Mouse (Mus musculus) liver, embryonic 16.5 days (tissue): ENCODE data around the gene Tssk3. TPM values are rescaled to one million over a fixed set of nuclear protein-coding genes. Genes with fewer than 3 reads are reported as not detected.
A peak's percentile ranks its signal among the peaks of the same experiment; 100 is the strongest.

Experiments used
- ATAC-seq: fragments of 200-750 bp; cut with Nextera tagmentation; 2 replicates; pipeline ENCODE4 v1.8.0; 2017; ENCODE audit warnings: low read depth, mild to moderate bottlenecking, moderate number of reproducible peaks, moderate library complexity
- H3K27ac ChIP-seq: fragments of 300-500 bp; sonication (generic); 2 replicates; pipeline ENCODE4 v1.5.1; 2014; ENCODE audit warnings: mild to moderate bottlenecking, low read length
- H3K27me3 ChIP-seq: fragments of 300-500 bp; sonication (generic); 2 replicates; pipeline ENCODE4 v1.6.1; 2014; ENCODE audit warnings: low read depth, low read length, mixed read lengths; ENCODE audit not compliant: control insufficient read depth, insufficient read depth
- H3K36me3 ChIP-seq: fragments of 300-500 bp; sonication (generic); 2 replicates; pipeline ENCODE4 v1.6.1; 2014; ENCODE audit warnings: mild to moderate bottlenecking; ENCODE audit not compliant: control insufficient read depth, insufficient read depth
- H3K4me1 ChIP-seq: fragments of 300-500 bp; sonication (generic); 2 replicates; pipeline ENCODE4 v1.6.1; 2014; ENCODE audit warnings: low read depth, low read length, mixed read lengths; ENCODE audit not compliant: control insufficient read depth
- H3K4me2 ChIP-seq: fragments of 300-500 bp; sonication (generic); 2 replicates; pipeline ENCODE4 v1.6.1; 2014; ENCODE audit warnings: low read depth, low read length, mixed read lengths
- H3K4me3 ChIP-seq: fragments of 300-500 bp; sonication (generic); 2 replicates; pipeline ENCODE4 v1.5.1; 2014; ENCODE audit warnings: low read depth, mild to moderate bottlenecking, low read length
- H3K9ac ChIP-seq: fragments of 300-500 bp; sonication (generic); 2 replicates; pipeline ENCODE4 v1.6.1; 2014; ENCODE audit warnings: low read depth, low read length
- H3K9me3 ChIP-seq: fragments of 300-500 bp; sonication (generic); replicated peaks from 2 replicates; pipeline ENCODE4 v1.6.1; 2016; ENCODE audit warnings: low read length; ENCODE audit not compliant: control insufficient read depth
- WGBS: fragments of 180-500 bp; shearing (Covaris S2); extraction: QIAGEN DNeasy Blood & Tissue Kit; methylation state at CpG from one replicate; pipeline ENCODE4 v1.1.7; 2014; ENCODE audit not compliant: insufficient replicate concordance; 5-methylcytosine and 5-hydroxymethylcytosine counted together
- polyA plus RNA-seq: library from polyadenylated mRNA; unstranded; fragments of >200 nt; fragmentation: Nextera tagmentation; extraction: Ambion mirVana; gene quantifications from 2 replicates; pipeline ENCODE4 v1.2.1, GENCODE M21; 2015

Tssk3 gene
- polyA plus RNA-seq, 1 experiment from 2014 or later = 0.13 TPM

DNA sequence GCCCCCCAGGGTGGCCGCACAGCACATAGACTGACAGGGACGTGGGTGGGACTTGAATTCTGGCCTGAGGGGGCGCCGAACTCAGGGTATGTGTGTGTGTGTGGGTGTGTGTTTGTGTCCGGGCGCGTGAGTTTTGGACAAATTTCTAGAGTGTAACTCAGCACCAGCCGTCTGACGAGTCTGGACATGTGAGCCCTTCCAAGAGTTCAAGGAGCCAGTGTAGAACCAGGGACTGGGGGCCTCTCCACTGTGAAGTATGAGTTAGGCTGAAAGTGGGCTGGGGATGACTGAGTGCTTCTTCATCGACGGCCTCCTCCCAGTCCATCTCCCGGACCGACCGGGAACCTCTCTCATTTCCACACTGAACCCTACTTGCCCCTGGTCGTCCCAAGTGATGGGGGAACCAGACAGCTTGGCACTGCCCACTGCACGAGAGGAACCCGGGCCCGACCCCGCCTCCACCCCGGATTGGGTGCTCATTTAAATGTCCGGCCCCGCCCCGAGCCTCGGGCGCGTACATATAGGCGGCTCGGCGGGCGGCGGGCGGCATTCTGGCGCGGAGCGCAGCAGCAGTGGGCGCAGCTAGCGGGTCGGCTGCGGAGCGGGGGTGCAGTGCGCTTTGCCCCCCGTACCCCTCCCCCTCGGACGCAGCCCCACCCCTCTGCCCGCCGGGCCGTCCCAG, 22.4 kb upstream of the Tssk3 start, which contains the start of gene Marcksl1:
Marcksl1 (plus strand) TSS at position 496 of the 682 bp plus-strand sequence.
- ATAC-seq = peak; percentile 79
- Histone ChIP-seq H3K27me3 (peaks cover 34% of the 10 kb centered on the region), H3K4me3 (peak within 1 kb of the TSS; percentile 72), H3K9ac (peak within 1 kb of the TSS; percentile 65), H3K9me3 (no peaks in the 10 kb centered on the region), H3K36me3 (peaks cover 16% of the 10 kb centered on the region), H3K27ac (no peak within 1 kb of the TSS; the same call in 1 of the 2 replicates), H3K4me1 (peaks cover 17% of the 10 kb centered on the region), H3K4me2 (peak within 1 kb of the TSS; percentile 98)
- 9% methylated on average over 47 of the region's 47 CpGs for WGBS

DNA sequence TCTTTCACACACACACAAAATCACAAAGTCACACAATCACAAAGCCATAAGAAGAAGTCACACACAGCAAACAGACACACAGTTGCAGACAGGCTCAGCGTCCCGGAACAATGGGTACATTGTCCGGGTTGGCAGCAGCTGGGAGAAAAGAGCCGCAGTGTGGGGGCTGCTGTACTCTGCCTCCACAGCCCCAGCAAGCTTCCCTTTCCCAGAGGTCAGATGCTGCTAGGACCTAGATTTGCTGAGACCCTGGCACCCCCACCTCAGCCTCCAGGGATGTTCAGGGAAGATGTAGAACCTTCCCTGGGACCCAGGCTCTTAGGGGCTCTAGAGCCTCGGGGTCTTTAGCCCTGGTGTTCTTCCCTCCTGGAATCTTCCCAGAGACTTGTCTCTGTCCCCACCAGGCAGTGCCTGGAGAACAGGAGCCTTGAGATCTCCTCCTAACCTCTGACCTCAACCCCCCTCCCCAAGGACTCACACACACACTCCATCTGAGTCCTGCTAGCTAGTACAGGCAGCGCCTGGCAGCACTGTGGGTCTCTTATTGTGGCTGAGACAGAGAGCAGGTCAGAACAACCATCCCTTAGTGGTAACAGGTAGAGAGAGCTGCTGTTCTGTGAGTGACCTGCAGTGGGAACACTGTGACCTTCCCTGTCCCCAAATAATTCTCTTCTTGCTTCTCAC, 20.7 kb upstream of the Tssk3 start:
- Histone ChIP-seq H3K9ac (no peak overlapping the region), H3K4me2 (no peak overlapping the region), H3K27me3 (peaks cover 34% of the 10 kb centered on the region), H3K9me3 (no peaks in the 10 kb centered on the region), H3K4me1 (peaks cover 17% of the 10 kb centered on the region), H3K36me3 (peaks cover 1% of the 10 kb centered on the region), H3K4me3 (no peak overlapping the region), H3K27ac (no peak overlapping the region)
- ATAC-seq = no peak
- WGBS = 63% methylated on average over 6 of the region's 6 CpGs

DNA sequence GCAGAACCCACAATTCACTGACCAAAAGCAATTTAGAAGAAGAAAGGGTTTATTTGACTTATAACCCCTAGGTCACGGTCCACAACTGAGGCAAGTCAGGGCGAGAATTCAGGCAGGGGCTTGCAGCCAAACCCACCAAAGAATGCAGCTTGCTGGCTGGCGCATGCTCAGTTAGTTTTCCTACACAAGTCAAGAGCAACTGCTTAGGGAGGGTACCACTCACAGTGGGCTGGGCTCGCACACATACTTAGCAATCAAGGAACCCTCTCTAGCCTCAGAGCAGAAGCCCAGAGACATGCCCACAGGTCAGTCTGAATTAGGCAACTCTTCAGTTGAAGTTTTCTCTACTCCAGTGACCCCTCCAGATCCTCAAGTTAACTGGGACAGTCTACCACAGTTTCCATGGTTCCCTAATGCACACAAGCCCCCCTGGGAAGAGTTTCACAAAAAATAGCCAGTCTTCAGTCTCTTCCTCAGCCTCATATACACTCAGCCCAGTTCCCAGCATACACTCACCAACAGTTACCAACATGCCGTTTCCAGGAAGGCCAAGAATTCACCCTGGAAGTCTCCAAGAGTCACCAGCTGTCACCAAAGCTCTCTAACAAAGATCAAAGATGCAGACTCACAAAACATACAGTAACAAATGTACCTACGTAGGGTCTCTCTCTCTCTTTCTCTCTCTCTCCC, 20.0 kb upstream of the Tssk3 start:
- no peak overlapping the region for H3K9ac ChIP-seq
- H3K27ac ChIP-seq = no peak overlapping the region
- no peak overlapping the region for H3K4me2 ChIP-seq
- 66% methylated on average over 6 of the region's 6 CpGs for WGBS
- peaks cover 17% of the 10 kb centered on the region for H3K4me1 ChIP-seq
- no peaks in the 10 kb centered on the region for H3K9me3 ChIP-seq
- ATAC-seq = no peak
- no peak overlapping the region for H3K4me3 ChIP-seq
- H3K27me3 ChIP-seq = peaks cover 34% of the 10 kb centered on the region
- H3K36me3 ChIP-seq = no peaks in the 10 kb centered on the region

- no peak for ATAC-seq
- H3K27me3 ChIP-seq = peaks cover 34% of the 10 kb centered on the region
- no peak overlapping the region for H3K4me3 ChIP-seq
- no peak overlapping the region for H3K27ac ChIP-seq
- H3K36me3 ChIP-seq = no peaks in the 10 kb centered on the region
- WGBS = 41% methylated on average over 3 of the region's 3 CpGs
- no peak overlapping the region for H3K4me2 ChIP-seq
- no peaks in the 10 kb centered on the region for H3K9me3 ChIP-seq
- no peak overlapping the region for H3K9ac ChIP-seq
- H3K4me1 ChIP-seq = peaks cover 17% of the 10 kb centered on the region
These were observed 18.8 kb upstream of the Tssk3 start for GRCm38 (mm10) chr4:129509650-129510049.

DNA sequence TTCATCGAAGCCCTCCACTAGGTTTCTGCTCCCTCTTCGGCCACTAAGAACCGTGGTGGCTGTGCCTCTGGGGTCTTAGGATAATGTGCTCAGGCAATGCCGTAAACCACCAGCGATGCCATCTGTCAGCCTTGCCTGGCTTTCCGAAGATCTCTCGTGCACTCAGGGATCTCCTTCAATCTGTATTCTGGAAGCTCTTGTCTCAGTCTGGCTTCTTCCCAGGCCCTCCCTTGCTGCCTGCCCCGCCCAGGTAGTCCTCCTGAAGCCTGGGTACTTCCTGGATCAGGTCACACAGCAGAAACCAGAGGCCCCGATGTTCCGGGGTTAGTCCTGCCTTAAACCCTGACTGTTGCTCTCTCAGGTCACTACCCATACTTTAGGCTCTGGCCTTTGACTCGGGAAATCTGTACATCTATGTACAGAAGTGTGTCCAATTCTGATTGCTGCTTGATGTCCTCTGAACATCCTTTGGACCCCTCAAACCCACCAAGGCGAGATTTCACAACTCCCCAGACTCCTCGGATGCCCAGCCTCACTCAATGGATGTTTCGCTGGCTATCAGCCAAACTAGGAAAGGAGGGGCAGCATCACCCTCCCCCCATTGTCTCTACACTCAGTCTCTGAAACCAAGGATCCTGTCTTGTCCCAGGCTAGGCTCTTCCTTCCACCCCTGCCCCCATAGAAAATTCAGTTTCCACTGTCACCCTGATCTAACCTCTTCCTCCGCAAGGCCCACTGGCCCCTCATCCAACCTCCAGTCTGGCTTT, 18.2 kb upstream of the Tssk3 start:
- Histone ChIP-seq H3K27ac (no peak overlapping the region), H3K27me3 (peaks cover 34% of the 10 kb centered on the region), H3K9ac (no peak overlapping the region), H3K9me3 (no peaks in the 10 kb centered on the region), H3K4me1 (peaks cover 12% of the 10 kb centered on the region), H3K4me2 (no peak overlapping the region), H3K36me3 (no peaks in the 10 kb centered on the region), H3K4me3 (no peak overlapping the region)
- WGBS = 51% methylated on average over 15 of the region's 15 CpGs
- no peak for ATAC-seq

DNA sequence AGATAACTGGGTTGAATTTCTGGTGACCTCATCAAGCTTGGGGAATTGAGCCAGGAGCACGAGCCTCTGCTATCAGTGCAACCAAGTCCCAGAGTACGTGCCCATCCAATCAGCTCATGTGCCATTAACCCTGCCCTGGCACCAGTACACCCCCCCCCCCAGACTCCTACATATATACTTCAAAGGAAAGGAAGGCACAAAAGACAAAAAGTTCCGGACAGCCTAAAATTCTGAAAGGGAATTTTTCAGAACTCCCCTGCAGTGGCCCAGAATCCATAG, 17.4 kb upstream of the Tssk3 start:
- Histone ChIP-seq H3K27ac (no peak overlapping the region), H3K4me2 (no peak overlapping the region), H3K4me1 (peaks cover 3% of the 10 kb centered on the region), H3K4me3 (no peak overlapping the region), H3K9ac (no peak overlapping the region), H3K27me3 (peaks cover 25% of the 10 kb centered on the region), H3K36me3 (no peaks in the 10 kb centered on the region), H3K9me3 (no peaks in the 10 kb centered on the region)
- no peak for ATAC-seq
- WGBS = 45% methylated on average over 3 of the region's 3 CpGs

DNA sequence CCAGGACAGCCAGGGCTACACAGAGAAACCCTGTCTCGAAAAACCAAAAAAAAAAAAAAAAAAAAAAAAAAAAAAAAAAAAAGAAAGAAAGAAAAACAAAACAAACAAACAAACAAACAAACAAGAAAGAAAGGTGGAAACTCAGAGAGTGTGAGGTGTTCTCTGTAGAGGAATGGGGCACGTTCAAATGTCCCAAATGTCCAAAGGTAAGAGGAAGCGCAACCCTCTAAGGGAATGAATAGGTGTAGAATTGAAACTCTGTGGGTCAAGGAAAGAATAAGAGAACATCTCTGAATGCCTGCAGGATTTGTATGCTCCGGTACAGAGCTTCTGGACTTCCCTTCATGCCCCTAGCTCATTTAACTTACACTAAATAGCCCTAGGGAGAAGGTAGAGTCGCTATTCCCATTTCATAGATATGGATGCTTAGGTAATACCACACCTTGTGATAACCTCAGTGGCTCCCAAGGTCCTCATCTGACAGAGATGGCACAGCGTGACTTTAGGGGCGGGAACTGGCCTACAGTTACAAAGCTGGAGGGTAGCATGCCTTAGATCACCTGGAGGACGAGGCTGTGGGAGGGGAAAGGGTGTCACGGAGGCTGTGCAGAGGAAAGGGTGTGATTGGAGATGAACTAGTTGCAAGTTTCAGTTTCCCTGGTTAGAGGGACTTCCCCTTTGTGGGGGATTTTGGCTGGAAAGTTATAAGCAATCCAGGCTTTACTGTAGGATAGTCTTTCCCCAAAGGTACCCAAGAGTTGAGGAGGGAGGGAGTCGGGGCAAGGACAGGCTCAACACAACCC, 16.8 kb upstream of the Tssk3 start:
- no peak for ATAC-seq
- no peak overlapping the region for H3K4me3 ChIP-seq
- H3K27me3 ChIP-seq = peaks cover 20% of the 10 kb centered on the region
- H3K27ac ChIP-seq = no peak overlapping the region
- WGBS = 47% methylated on average over 9 of the region's 10 CpGs
- H3K9ac ChIP-seq = no peak overlapping the region
- no peak overlapping the region for H3K4me2 ChIP-seq
- H3K36me3 ChIP-seq = no peaks in the 10 kb centered on the region
- no peaks in the 10 kb centered on the region; the same call in 1 of the 2 replicates for H3K4me1 ChIP-seq
- H3K9me3 ChIP-seq = no peaks in the 10 kb centered on the region

- H3K27me3 ChIP-seq = no peaks in the 10 kb centered on the region; the same call in 1 of the 2 replicates
- peaks cover 6% of the 10 kb centered on the region for H3K4me1 ChIP-seq
- H3K9me3 ChIP-seq = no peaks in the 10 kb centered on the region
- H3K4me3 ChIP-seq = no peak overlapping the region
- H3K36me3 ChIP-seq = no peaks in the 10 kb centered on the region
- no peak overlapping the region for H3K4me2 ChIP-seq
- H3K9ac ChIP-seq = no peak overlapping the region
- H3K27ac ChIP-seq = no peak overlapping the region
- 70% methylated on average over 3 of the region's 3 CpGs for WGBS
- ATAC-seq = no peak
These were observed 14.7 kb upstream of the Tssk3 start for GRCm38 (mm10) chr4:129505511-129505910.
